Mouse (Mus musculus) cerebellum, adult 9-11 months (tissue): ENCODE measurements around the gene Clpp.
A peak's percentile ranks its signal among the peaks of the same experiment; 100 is the strongest.

Experiments
- DNase-seq: peaks from one replicate; pipeline ENCODE4 v3.0.0; 2022

Clpp gene

DNA sequence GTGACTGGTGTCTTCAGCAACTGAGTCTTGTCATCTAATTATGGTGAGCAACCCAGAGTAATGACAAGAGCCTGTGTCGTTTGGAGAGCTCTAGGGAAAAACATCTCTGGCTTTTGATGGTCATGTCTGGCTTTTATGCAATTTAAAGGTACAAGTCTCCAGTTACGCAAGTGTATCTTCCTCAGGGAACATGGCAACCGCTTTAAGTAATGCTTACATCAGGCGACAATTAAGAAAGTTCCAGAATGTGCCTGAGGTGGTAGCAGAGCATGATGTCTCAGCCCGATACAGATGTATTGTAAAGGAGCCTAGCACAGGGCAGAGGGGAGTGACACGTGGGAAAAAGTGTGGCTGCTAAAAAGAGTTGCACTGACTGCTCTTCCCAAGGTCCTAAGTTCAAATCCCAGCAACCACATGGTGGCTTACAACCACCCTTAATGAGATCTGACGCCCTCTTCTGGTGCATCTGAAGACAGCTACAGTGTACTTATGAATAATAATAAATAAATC, 1.1 kb upstream of the Clpp start:
- peak; percentile 48 for DNase-seq

DNA sequence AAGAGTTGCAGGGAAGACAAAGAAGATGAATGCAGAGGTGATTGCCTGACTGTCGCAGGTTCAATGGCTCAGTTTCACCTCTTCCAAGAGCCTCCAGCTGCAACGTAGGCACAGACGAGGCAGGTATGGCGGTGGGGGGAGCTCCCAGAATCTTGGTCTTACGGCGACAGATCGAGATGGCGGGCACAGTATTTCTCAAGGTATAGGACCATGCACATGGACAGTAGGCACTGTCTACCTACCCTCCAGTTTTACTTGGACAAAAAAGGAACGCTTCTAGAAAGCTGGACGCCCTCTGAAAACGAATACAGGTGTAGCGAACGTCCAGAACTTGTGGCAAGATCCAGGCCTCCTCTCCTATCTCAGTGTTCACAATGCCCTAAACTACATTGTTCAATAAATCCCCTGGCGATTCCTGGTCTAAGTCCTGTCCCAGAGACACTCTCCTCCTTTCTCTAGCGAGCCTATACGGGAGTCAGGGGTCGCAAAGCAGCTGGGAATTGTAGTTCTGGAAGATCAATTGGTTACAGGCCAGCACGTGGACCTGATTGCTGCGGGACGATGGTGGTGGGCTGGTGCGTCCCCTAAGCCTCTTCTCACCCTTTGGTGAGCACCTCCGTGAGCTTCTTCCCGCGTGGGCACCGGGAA, 514 bp upstream of the Clpp start:
- peak; percentile 64 for DNase-seq

DNA sequence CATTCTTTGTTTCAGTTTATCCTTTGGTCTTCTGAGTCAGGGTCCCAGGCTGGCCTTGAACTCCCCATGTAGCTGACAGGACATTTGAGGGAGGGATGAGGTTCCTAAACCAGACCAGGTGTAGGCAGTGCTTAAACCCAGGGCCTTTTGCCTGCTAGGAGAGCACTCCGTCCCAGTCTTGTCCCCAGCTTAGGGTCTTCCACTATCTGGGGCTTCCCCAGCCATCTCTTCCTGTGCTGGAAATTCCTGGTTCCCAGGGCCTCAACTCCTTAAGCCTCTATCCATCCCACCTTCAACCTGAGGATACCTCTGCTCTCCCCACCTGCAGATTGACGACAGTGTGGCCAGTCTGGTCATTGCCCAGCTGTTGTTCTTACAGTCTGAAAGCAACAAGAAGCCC, 861 bp downstream of the Clpp start:
- DNase-seq = peak; percentile 30

DNA sequence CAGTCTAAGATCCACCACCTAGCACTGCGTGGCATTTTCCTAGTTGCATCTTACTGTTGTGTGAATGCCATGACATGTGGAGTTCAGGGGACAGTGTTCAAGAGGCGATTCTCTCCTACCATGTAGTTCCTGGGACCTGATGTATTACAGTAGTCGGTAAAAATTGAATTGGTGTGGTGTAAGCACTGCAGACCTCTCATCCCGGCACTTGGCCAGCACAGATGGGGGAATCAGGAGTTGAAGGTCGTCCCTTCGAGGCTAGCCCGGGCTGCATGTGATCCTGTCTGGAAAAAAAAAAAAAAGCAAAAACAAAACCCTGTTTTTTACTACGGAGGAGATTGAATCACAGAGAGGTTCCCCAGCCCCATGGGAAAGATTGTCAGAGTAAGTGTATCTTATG, 4.9 kb downstream of the Clpp start:
- no peak for DNase-seq

DNA sequence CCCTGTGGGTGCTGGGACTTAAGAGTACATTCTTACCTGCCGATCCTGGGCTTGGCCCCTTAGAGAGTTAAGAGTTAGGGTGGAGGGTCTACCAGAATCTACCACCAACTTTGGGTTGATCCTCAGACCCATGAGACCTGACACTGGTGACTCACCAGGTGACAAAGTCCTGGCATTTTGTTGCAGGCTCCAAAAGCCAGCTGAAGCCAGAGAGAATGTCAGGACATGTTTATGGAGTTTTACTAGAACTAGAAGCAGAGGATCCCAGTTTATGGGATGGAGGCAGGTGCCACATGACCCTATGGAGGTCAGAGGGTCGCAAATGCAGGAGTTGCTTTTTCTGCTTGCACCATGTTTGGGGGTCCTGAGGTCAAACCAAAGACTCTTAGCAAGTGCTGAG, 6.4 kb downstream of the Clpp start:
- DNase-seq = peak; percentile 41

DNA sequence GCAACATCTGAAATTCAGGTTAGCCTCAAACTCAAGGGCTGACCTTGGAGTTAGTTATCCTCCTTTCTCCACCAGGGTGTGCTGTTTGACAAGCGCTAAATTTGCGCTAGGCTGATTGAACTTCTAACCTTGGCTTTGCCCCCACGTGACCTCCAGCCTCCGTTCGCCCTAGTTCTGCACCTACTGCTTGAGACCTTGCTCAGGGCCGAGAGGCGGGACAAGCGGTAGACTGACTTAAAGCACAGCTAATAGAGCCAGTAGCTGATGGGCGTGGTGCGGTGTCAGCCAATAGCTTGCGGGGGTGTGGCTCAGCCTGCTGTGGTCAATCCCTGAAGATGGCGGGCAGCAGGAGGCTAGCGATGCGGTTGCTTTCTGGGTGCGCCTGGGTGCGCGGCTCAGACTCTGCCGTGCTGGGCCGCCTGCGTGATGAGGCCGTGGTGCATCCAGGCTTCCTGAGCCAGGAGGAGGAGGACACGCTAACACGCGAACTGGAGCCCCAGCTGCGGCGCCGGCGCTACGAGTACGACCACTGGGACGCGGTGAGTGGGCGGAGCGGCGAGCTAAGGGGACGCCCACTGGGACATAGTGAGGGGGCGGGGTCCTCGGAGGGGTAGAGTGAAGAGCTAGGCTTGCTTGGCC, 7.0 kb downstream of the Clpp start, which contains the start of gene Alkbh7:
TSS of gene Alkbh7 (plus strand) at position 311 of the 639 bp plus-strand sequence.
- DNase-seq = peak; percentile 98

DNA sequence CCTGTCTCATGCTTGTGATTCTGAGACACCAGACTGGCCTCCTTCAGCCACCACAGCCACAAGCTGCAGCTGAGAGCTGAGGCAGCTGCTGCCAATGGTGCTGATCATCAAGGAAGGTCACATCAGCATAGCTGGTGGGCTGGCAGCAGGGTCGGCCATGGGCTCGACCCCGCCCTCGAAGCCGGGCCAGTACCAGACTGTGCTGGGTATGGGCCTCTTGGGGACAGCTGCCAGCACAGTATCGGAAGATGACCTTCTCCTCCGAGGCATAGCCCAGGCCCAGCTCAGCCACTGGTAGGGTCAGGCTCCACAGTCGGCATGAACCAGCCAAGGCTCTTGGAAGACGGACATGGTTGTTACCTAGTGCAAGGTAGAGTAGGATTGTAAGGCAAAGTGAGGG, 9.3 kb downstream of the Clpp start:
- no peak for DNase-seq

DNA sequence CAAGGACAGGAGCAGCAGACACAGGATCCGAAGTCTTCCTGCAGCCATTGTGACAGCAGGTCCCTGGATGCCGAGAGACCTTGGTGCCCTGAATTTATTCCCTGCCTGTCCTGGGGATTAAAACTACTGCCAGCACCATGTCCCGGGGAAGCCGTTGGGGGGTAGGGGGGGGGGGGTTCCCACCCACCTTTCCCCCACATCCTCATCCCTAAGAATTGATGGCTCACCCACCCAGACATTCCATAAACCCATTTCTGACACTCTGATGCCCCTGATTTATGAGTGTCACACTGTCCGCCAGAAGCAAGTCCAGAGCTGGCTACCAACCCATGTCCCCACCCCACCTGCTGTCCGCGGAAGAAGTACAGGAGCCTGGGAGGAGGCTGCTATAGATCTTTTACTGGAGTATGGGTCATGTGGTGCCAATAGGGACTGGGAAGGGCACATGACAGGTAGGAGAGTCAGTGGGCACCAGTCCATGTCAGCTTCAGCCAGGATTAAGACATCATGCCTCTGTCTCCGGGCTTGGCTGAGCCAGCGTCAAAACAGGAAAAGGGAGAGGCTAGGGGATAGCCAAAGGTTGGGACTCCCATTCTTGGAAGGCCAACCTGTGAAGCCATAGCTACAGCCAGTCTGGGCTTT, 10.0 kb downstream of the Clpp start, which contains the start of gene Pspn:
TSS of gene Pspn (minus strand) at position 51 of the 642 bp plus-strand sequence.
- peak; percentile 39 for DNase-seq

DNA sequence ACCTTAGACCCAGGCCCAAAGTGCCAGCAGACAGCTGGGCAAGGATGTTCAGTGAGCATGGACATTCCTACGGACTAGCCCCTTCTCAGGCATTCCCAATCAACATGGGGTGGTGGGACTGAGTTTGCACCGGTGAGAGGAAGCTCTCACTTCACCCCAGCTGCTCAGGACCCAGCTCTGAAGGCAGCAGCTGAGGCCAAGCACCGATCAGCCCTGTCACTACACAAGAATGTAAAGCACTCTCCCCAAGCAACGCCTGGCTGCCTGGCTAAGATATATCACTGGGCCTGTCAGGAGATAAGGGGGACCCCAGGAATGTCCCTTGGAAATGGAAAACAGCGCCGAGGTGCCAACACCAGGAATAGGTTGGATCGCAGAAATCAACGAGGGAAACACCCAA, 11.1 kb downstream of the Clpp start:
- no peak for DNase-seq

DNA sequence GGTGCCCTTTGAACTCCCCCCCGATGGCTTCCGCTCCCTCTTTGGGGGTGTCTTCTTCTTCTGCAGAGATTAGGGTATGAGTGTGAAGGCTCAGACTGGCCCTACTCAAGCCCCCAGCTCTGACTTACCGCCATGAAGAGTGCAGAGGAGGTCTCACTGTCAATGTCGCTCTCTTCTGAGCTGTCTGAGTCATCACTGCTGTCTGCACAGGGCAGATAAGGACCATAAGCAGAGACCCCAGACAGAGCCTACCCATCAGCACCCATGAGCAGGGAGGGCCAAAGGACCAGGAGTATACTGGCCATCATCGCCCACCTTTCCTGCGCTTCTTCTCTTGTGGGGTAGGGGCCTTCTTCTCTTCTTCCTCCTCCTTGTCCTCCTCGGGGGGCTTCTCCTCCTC, 13.9 kb downstream of the Clpp start:
- DNase-seq = no peak

DNA sequence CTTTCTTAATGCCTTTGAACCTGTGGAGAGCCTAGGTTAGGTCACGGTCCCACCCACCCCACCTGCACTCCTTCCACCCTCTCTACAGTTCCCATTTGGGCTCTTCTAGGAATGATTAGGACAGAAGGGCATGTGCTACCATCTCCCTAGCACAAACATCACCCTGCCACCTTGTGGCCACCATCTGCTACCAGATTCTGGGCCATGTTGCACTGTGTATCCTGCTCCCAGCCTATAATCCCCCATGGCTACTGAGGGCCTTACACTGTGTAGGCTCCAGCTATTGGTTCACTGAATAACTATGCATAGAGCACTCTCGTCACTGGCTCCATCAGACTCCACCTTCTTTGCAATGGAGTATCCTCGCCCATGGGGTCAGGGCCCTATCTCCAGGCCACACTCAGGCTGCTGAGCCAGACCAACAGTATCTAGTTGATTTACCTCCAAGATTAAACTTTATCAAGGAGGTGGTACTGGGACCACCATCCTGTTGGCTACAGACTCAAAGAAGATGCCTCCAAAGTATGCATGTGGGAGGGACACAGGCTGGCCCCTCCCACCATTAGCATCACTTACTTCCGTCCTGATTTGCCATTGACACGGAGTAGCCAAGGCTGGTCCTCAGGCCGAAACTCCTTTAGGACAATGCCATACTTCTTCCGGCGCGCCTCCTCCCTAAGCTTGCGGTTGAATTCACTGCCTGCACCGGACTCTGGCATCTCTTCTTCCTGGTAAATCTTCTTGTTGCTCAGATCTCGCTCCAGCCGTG, 17.2 kb downstream of the Clpp start:
- DNase-seq = no peak

DNA sequence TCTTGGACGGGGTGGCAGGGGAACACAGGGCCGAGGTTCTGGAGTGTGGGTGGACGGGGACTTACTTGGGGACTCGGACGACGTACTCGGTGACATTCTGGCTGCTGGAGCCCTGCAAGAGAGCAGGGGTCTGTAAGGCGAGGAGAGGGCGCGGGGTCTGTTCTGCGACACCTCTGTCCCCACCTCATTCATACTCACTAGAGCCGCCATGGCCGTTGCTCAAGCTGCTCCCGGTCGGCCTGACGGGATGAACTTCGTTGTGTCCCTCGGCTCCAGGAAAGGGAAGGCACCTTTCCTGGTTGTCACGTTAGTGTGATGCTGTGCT, 20.8 kb downstream of the Clpp start:
- no peak for DNase-seq

DNA sequence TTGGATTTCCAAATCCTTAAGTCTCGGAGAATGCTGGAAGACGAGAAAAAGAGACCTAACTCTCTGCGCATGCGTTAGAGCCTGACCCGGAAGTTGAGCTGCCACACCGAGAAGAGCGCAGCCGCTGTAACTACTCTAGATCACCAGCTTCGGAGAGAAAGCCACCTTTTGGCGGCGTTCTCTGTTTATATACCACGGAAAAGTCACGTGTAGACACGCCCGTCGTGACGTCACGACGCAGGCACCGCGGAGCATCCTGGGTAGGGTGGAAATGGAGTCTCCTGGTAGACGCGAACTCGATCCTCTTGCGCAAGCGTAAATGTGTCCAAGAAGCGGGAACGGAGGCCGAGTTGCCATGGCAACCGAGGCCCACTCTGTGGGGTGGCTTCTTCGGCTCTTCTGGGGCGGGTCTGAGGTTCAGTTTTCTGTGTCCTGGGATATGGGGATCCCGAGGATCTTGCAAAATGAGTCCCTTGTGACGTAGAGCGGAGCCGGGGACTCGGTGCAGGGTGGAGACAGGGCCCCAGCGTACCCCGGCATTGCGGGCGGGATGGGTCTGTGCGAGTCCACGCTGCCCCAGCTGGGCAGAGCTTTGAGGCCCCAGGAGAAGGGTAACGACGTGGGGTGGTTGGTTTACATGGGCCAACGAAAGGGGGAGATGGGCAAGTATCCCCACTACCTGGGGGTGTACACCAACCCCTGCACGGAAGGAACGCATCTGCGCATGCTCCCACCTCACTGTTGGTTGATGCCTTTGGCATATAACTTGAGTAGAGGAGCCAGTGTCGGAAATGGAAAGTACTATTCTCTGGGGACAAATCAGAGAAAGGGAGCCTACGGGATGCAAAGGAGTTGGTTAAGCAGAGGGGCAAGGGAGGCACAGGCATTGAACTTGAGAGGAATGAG, 21.4 kb downstream of the Clpp start, which contains the start of the genes Gtf2f1 and Gm17949:
TSS of gene Gtf2f1 (minus strand) at position 53 of the 906 bp plus-strand sequence.
TSS of gene Gm17949 (plus strand) at position 234 of the 906 bp plus-strand sequence.
- peak; percentile 96 for DNase-seq

DNA sequence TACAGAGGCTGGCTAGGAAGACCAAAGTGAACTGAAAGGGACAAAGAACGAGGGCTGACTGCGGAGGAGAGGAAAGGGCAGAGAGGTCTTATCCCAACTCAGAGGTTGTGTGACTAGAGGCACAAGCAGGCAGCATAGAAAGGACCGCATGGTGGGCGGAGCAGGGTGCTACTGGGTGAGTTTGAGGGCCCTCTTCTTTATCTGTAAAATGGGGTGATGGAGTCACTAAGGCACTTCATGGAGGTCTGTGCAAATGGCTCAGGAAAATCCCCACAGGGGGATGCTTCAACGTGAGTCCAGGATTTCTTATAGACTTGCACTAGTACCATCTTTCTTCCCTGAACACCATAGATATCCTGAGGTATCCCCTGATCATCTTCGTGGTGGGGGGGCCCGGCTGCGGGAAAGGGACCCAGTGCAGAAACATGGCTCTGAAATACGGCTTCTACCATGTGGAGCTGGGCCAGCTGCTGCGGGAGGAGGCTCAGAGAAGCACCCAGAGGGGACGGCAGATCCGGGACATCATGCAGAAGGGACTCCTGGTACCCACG, 22.2 kb downstream of the Clpp start:
- DNase-seq = peak; percentile 71

DNA sequence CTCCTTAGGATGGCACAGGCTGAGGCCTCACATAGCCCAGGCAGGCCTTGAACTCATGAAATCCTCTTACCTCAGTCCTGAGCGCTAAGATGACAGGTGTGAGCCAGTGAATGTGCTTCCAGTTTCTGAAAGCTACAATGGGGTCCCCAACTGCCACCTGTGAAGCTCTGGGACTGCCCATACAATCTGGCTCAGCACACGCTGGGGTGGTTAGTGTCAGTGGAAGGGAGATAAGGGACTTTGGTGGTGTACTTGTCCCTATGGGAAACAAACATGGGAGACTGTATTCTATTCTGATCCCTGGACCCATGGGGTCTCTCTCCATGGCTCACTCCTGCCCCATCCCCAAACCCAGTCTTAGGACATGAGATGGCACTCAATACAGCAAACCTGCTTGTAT, 29.6 kb downstream of the Clpp start:
- no peak for DNase-seq

DNA sequence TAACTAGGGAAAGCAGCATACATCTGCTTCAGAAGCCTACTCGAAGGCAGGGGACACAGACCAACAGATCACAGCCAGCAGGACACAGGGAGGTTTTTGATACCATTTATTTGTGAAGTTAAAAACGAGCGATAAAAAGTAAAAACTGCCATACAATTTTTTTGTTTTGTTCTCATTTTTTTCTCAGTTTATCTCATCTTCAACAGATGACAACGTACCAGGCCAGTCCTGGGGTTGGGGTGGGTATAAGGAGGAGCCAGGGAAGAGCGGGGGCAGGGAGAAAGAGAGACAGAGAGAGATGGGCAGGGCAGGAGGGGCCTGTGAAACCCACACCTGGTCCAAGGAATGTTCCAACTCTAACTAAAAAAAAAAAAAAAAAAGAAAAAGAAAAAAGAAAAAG, 30.9 kb downstream of the Clpp start:
- no peak for DNase-seq

DNA sequence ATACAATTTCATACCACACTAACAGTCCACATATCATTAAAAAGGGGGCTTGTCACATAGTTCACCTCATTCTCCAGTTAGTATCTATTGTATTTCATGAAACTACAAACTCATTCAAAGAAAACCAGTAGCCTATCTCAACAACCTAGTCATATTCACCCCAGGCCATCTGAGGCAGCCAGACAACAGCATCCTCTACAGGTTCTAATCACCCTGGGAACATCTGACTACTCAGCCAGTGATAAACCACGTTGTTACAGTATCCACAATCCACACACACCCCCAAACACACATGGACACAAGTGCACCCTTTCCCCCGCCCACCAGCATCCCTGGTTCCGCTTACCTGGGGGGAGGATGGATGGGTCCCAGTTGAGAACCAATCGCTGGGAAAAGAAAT, 37.4 kb downstream of the Clpp start:
- no peak for DNase-seq

DNA sequence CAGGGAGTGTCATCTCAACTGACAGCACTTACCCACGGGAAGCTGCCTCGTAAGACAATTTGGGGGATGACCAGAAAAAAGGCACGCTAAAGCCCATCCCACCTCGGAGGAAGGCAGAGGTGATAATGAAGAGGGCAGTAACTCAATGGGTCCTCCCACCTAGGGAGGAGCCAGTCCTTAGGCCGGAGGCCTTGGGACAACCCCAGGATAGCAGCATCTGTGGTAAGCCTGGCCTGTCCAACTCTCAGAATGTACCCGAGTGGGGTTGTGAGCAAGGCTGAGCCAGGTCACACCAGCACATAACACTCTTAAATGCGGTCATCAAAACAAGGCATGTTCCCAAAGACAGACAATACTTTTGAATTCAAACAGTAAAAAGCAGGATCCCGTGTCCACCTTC, 39.6 kb downstream of the Clpp start:
- peak; percentile 49 for DNase-seq

DNA sequence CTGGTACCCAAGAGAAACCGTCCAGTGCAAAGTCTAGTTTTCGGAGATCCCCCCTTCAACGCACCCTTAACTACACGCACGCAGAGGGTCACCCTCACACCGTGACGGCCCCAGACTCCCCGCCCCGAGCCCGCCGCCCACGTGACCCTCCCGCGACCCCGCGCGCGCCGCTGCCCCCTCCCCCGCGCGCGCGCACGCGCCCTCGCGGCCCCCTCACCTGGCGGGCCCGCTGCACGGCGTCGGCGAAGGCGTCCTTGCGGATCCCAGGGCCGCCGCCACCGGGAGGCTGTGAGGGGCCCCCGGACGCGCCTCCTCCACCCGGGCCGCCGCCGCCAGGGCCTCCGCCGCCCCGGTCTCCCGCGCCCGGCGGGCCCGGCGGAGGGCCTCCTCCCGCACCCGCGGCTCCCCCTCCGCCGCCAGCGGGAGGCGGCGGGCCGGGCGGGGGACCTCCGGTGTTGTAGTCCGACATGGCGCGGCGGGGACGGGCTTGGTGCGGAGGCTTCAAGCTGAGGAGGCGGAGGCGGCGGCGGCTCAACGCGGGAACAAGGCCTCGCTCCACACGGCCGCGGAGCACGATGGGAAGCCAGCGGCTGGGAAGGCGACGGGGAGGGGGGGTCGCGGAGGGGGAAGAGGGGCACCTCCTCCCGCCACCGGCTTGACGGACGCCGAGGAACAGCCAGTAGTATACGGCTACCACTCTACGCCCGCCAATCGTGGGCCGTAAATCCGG, 41.0 kb downstream of the Clpp start, which contains the start of gene Khsrp:
TSS of gene Khsrp (minus strand) at position 592 of the 730 bp plus-strand sequence.
- DNase-seq = no peak

DNA sequence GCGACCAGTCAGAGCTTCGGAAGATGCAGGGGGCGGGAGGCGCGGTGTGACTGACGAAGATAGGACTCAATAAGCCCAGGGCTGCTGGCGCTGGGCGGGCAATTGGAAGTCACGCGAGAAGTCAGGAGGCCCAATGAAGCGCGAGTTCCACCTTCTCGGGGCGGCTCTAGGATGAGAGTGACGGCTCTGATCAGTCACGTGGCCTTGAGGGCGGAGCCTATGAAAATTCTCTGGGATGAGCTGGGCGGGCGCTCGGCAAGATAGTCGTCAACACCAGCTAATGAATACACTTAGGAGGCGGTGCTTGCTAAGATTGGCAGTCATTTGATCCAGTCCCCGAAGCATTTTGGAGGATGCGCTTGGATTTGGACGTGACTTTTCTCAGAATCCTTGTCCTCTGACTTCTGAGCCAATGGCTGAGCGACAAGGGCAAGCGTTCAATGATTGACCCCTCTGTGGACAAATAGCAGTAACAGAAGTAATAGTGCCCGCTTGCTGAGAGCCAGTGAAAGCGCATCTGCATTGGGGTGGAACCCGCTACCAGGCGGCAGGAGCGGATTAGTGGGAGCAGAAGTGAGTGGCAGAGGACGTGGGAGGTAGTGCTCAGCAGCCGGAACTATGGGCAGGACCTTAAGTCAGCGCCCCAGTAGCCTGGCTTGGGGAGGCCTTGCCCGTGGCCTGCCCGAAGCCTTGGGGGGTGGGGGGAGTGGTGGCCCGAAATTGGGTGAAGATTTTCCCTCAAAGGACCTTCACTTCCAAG, 41.7 kb downstream of the Clpp start:
- DNase-seq = peak; percentile 100
